In genomic region chr4:138261843-138262681, GRCm38 (mm10) we compare ENCODE assay signal across 8 mouse cellular contexts. TPM values are rescaled to one million over a fixed set of nuclear protein-coding genes. Genes with fewer than 3 reads are reported as not detected.
DNase-seq lines count a peak whose midpoint lies in the region; ATAC-seq lines count a peak whose summit lies in the region.

No protein-coding gene starts in this region.

- peak overlapping the region; percentile 91 for H3K4me2 ChIP-seq in hindbrain, embryonic 16.5 days (ENCODE audit: low read length)

- WGBS in hindbrain, embryonic 16.5 days: under 1% methylated on average over 61 of the region's 78 CpGs
- under 1% methylated on average over 67 of the region's 78 CpGs for WGBS in macrophage (ENCODE audit: missing documents)

- peak overlapping the region; percentile 81 for H3K4me3 ChIP-seq in hindbrain, embryonic 16.5 days (ENCODE audit: low read length)
- peak overlapping the region; percentile 36 for H3K4me3 ChIP-seq in macrophage (ENCODE audit: inconsistent target)

- ATAC-seq in hindbrain, embryonic 16.5 days: peak; percentile 95

- H3K9ac ChIP-seq in hindbrain, embryonic 16.5 days (ENCODE audit: low read depth, low read length): peak overlapping the region; percentile 69

- H3K27me3 ChIP-seq in hindbrain, embryonic 16.5 days (replicated peaks; ENCODE audit: control insufficient read depth, insufficient read depth, low read length): no peaks in the 10 kb centered on the region

- H3K36me3 ChIP-seq in hindbrain, embryonic 16.5 days (ENCODE audit: control insufficient read depth, insufficient read depth, low read length): 0 out of 2 replicates have a peak, but pooled peaks cover 3% of the 10 kb centered on the region
- no peaks in the 10 kb centered on the region for H3K36me3 ChIP-seq in macrophage (ENCODE audit: inconsistent target)

- H3K27ac ChIP-seq in hindbrain, embryonic 16.5 days (ENCODE audit: low read depth, low read length): peak overlapping the region; percentile 66
- no peak overlapping the region for H3K27ac ChIP-seq in macrophage

- H3K4me1 ChIP-seq in hindbrain, embryonic 16.5 days (ENCODE audit: control insufficient read depth, insufficient read depth, low read depth, low read length): peaks cover 11% of the 10 kb centered on the region

- no peaks in the 10 kb centered on the region for H3K79me2 ChIP-seq in macrophage (ENCODE audit: inconsistent target)

- DNase-seq in R1 (ENCODE audit: low read depth, low spot score): peak; percentile 84
- DNase-seq in cerebellum, postnatal 25 days: peak; percentile 88 to 92
- peak; percentile 78 for DNase-seq in gastrocnemius, adult 18-20 months (ENCODE audit: low spot score)
- peak; percentile 93 to 94 for DNase-seq in left cerebral cortex, adult 18-20 months (ENCODE audit: low spot score in 2 of 2)
- DNase-seq in retina, postnatal 7 days (ENCODE audit: low read depth, low spot score): peak; percentile 73
- peak; percentile 73 to 88 for DNase-seq in urinary bladder, adult 18-20 months (ENCODE audit: low spot score in 2 of 2)

- H3K9me3 ChIP-seq in hindbrain, embryonic 16.5 days (ENCODE audit: control insufficient read depth, low read length): no peaks in the 10 kb centered on the region

RNA-seq across cellular contexts. Expression of gene Kif17, which starts 11.8 kb away (rescaled TPM):
- total RNA-seq in gastrocnemius, adult 18-20 months (2021): not detected
- polyA plus RNA-seq in hindbrain, embryonic 16.5 days (2015; fragmentation: Nextera tagmentation; extraction: Ambion mirVana): 4.2 and 4.5 TPM in 2 replicates
- total RNA-seq in left cerebral cortex, adult 18-20 months (2021): 10 to 100 TPM; 28.8 to 33.0 TPM
- total RNA-seq in macrophage (2018; cell fraction: chromatin; rRNA removed): under 1 TPM in 12 of 26 experiments, not detected in 14; 0.22 to 0.76 (median 0.51) TPM
- under 1 TPM in 13 of 26 experiments, not detected in 13; 0.04 to 0.18 (median 0.10) TPM for total RNA-seq in macrophage (2018; cell fraction: cytosol; rRNA removed)
- 1 to 10 TPM in 1 of 26 experiments, under 1 TPM in 9, not detected in 16; 0.21 to 2.2 (median 0.40) TPM for total RNA-seq in macrophage (2018; cell fraction: nucleus; rRNA removed)
- not detected in 3 replicates for polyA plus RNA-seq in macrophage (2018)

RNA-seq across cellular contexts. Expression of gene Sh2d5, which starts 11.9 kb away (rescaled TPM):
- under 1 TPM in 1 of 2 experiments, not detected in 1; 0.09 TPM for total RNA-seq in gastrocnemius, adult 18-20 months (2021)
- 18.5 and 21.6 TPM in 2 replicates for polyA plus RNA-seq in hindbrain, embryonic 16.5 days (2015; fragmentation: Nextera tagmentation; extraction: Ambion mirVana)
- 10 to 100 TPM; 71.7 to 83.2 TPM for total RNA-seq in left cerebral cortex, adult 18-20 months (2021)
- 1 to 10 TPM in 10 of 26 experiments, under 1 TPM in 16; 0.31 to 2.5 (median 0.93) TPM for total RNA-seq in macrophage (2018; cell fraction: chromatin; rRNA removed)
- total RNA-seq in macrophage (2018; cell fraction: cytosol; rRNA removed): under 1 TPM in 16 of 26 experiments, not detected in 10; 0.03 to 0.15 (median 0.07) TPM
- 1 to 10 TPM in 7 of 26 experiments, under 1 TPM in 18, not detected in 1; 0.29 to 3.8 (median 0.78) TPM for total RNA-seq in macrophage (2018; cell fraction: nucleus; rRNA removed)
- polyA plus RNA-seq in macrophage (2018): 0.06 to 0.09 TPM in 2 of 3 replicates, not detected in the other

RNA-seq across cellular contexts. Expression of gene Ddost, which starts 42.5 kb away (rescaled TPM):
- 10 to 100 TPM; 29.5 to 34.0 TPM for total RNA-seq in gastrocnemius, adult 18-20 months (2021)
- 232 and 238 TPM in 2 replicates for polyA plus RNA-seq in hindbrain, embryonic 16.5 days (2015; fragmentation: Nextera tagmentation; extraction: Ambion mirVana)
- total RNA-seq in left cerebral cortex, adult 18-20 months (2021): 10 to 100 TPM; 93.2 to 93.8 TPM
- total RNA-seq in macrophage (2018; cell fraction: chromatin; rRNA removed): 10 to 100 TPM in 10 of 26 experiments, 1 to 10 TPM in 16; 3.1 to 32.6 (median 9.6) TPM
- 100 to 1,000 TPM in 20 of 26 experiments, 10 to 100 TPM in 6; 86.3 to 128 (median 110) TPM for total RNA-seq in macrophage (2018; cell fraction: cytosol; rRNA removed)
- 100 to 1,000 TPM in 3 of 26 experiments, 10 to 100 TPM in 23; 24.8 to 118 (median 73.5) TPM for total RNA-seq in macrophage (2018; cell fraction: nucleus; rRNA removed)
- 99.5 to 135 TPM (median 111 TPM) in 3 replicates for polyA plus RNA-seq in macrophage (2018)

RNA-seq across cellular contexts. Expression of gene Hp1bp3, which starts 46.0 kb away (rescaled TPM):
- total RNA-seq in gastrocnemius, adult 18-20 months (2021): 10 to 100 TPM; 56.4 to 66.7 TPM
- polyA plus RNA-seq in hindbrain, embryonic 16.5 days (2015; fragmentation: Nextera tagmentation; extraction: Ambion mirVana): 155 and 174 TPM in 2 replicates
- total RNA-seq in left cerebral cortex, adult 18-20 months (2021): 100 to 1,000 TPM; 189 to 191 TPM
- 100 to 1,000 TPM in 24 of 26 experiments, 10 to 100 TPM in 2; 90.7 to 677 (median 178) TPM for total RNA-seq in macrophage (2018; cell fraction: chromatin; rRNA removed)
- 100 to 1,000 TPM in 7 of 26 experiments, 10 to 100 TPM in 19; 70.9 to 132 (median 93.7) TPM for total RNA-seq in macrophage (2018; cell fraction: cytosol; rRNA removed)
- 100 to 1,000 TPM in 21 of 26 experiments, 10 to 100 TPM in 5; 77.4 to 423 (median 124) TPM for total RNA-seq in macrophage (2018; cell fraction: nucleus; rRNA removed)
- 87.1 to 133 TPM (median 94.2 TPM) in 3 replicates for polyA plus RNA-seq in macrophage (2018)

Comparison
In these comparisons a context has a peak if more than half of its experiments do, and no peak if none do; other contexts are left out.
1. RNA of gene Kif17, which starts 11.8 kb away (total RNA-seq): 28.8 to 33.0 TPM in left cerebral cortex, adult 18-20 months; not detected in gastrocnemius, adult 18-20 months; every median in the first group is over 10 times any median in the second.
2. RNA of gene Sh2d5, which starts 11.9 kb away (total RNA-seq): 71.7 to 83.2 TPM in left cerebral cortex, adult 18-20 months; 0.09 TPM in gastrocnemius, adult 18-20 months; every median in the first group is over 10 times any median in the second.
3. Peak in every context shown above with its lines, with median percentiles within 50 percentile points of each other: DNase-seq.